Mouse (Mus musculus) lung, postnatal 36 days (tissue): ENCODE measurements around the gene Sdr16c6.

Experiments
- DNase-seq: peaks from one replicate; pipeline ENCODE4 v3.0.0; 2022; ENCODE audit warnings: mixed read lengths

The Sdr16c6 gene

GRCm38 (mm10) chr4:4077372-4077771, at the start of gene Sdr16c6:
Gene Sdr16c6 (minus strand): TSS chr4:4077522.
- DNase-seq = no peak

DNA sequence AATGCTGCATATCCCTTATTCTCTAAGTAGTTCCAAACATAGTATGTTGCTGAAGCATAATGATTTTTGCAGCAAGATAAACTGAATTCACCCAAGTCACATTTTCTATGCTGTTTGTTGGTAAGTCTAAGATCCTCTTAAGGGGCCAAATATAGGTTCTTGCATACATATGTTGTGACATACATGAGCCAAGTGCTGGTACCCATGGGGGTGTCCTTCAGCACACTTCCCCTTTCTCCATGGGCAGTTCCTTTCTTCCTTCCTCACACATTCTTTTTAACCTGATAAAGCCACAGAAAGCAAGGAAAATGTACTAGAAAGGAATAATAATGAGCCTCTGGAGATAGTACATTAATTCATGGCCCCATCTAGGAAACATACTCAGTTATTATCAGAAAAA, 2.9 kb upstream of the Sdr16c6 start:
- DNase-seq = no peak

DNA sequence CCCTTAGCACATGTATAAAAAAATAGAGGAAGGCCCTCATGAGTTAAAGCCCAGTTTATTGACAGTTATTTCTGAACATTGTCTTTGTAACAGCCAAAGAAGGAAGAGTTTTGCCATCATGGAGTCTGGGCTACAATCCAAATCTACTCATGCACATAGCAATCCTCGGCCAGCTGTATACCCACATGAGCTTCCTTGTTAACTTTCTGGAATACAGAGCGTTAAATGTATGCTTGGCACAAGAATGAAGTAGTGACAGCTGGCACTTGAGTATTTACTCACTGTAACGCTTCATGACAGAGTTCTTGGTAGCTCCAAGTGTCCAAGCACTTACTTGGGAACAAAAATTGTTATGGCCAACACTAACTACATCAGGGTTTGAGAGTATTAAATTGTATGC, 1.8 kb upstream of the Sdr16c6 start:
- no peak for DNase-seq

DNA sequence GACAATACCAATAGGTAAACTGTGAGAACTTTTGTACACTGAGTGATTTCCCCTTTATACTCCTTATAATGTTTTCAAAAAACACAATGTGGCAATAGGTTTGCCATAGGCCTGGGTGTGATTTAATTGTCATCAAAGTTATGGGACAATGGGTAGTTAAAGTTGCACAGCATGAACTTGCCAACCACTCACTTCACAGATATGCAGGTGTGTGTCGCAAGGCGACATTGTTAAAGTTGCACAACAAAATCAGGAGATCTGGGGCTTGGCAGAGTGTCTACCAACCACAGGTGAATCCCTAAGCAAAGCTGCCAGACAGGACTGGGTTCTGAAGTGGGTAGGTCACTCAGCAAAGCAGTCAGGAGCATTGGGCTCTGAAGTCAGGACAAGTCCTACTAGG, 1.3 kb downstream of the Sdr16c6 start:
- DNase-seq = peak; percentile 8
